Mouse (Mus musculus): ENCODE results near the gene Tmem97. TPM values are rescaled to one million over a fixed set of nuclear protein-coding genes. Genes with fewer than 3 reads are reported as not detected.

Gene Tmem97
- polyA plus RNA-seq, 1 experiment, result 491 TPM

DNA sequence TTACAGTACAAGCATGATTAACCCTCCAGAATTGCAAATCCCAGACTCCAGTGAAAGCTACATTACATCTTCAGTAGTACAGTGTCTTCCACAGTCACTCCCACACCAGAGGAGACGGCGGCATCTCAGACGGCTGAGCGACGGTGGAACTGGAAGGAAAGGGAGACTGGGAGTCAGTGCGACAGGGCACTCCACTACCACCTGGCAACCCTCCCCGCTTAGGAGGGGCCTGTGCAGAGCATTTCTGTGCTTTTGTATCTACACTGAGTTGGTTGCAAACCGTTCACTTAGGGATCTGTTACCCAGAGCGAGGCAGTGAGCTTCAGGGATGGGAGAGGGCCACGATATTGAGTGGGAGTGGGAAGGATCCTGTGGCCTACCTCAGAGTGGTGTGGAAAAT is 18.2 kb upstream of the Tmem97 start:
- no peaks in the 10 kb centered on the region for H3K4me1 ChIP-seq (ENCODE audit: control insufficient read depth, insufficient read depth, low read length)
- no peaks in the 10 kb centered on the region for H3K27me3 ChIP-seq (ENCODE audit: control insufficient read depth, insufficient read depth, low read length)
- no peak overlapping the region for H3K27ac ChIP-seq (ENCODE audit: control insufficient read depth, insufficient read depth, low read depth, low read length)
- TF ChIP-seq POLR2A (IDR thresholded peaks at IDR 0.05; ENCODE audit: control insufficient read depth, low read depth, low read length) (no peak), CTCF (IDR thresholded peaks at IDR 0.05; ENCODE audit: control insufficient read depth, insufficient read depth, insufficient replicate concordance, low read depth, low read length) (no peak)
- no peak overlapping the region for H3K4me3 ChIP-seq (ENCODE audit: control insufficient read depth, low read depth, low read length)
- H3K36me3 ChIP-seq (ENCODE audit: control insufficient read depth, insufficient read depth, low read length), result peaks cover 1% of the 10 kb centered on the region; the same call in 1 of the 2 replicates

DNA sequence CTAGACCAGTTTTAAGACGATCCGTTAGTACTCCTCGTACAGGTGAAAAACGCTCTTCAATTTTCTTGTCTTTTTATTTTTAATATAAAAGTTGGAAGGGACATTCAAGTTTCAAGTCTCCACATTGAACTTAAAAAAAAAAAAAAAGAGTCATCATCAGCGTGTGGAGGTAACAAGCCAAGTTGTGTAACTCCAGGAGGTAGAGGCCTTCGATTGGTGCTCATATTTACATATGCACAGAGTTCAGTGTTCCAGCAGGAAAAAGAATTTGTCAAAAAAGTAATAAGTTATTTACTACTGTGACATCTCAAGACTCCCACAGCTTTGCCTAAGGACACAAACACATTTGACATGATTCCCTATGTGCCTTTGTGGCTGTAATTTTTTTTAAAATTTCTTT is 17.0 kb upstream of the Tmem97 start:
- Histone ChIP-seq H3K36me3 (ENCODE audit: control insufficient read depth, insufficient read depth, low read length) (peaks cover 1% of the 10 kb centered on the region; the same call in 1 of the 2 replicates), H3K27me3 (ENCODE audit: control insufficient read depth, insufficient read depth, low read length) (no peaks in the 10 kb centered on the region), H3K4me1 (ENCODE audit: control insufficient read depth, insufficient read depth, low read length) (no peaks in the 10 kb centered on the region), H3K4me3 (ENCODE audit: control insufficient read depth, low read depth, low read length) (no peak overlapping the region), H3K27ac (ENCODE audit: control insufficient read depth, insufficient read depth, low read depth, low read length) (no peak overlapping the region)
- TF ChIP-seq CTCF (IDR thresholded peaks at IDR 0.05; ENCODE audit: control insufficient read depth, insufficient read depth, insufficient replicate concordance, low read depth, low read length), result no peak
- no peak for TF ChIP-seq POLR2A (IDR thresholded peaks at IDR 0.05; ENCODE audit: control insufficient read depth, low read depth, low read length)

DNA sequence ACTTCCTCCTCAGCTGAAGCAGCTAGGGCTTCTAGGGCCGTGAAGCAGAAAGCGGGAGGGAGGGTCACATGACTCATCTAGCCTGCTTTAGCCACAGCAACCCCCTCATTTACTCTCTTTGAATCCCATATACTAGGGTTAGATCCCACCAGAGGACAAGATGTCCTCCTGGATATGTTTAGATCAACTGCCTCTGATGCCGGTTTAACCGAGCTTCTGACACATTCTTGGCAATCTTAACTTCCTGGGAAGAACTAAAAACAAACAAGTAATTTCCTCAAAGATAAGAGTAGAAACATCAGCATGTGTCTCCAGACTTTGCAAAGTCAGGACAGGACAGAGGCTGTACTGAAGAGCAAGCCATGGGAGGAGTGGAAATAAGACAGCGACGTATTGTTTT is 16.2 kb upstream of the Tmem97 start:
- Histone ChIP-seq H3K27ac (ENCODE audit: control insufficient read depth, insufficient read depth, low read depth, low read length) (peak overlapping the region; percentile 55; the same call in 1 of the 2 replicates), H3K27me3 (ENCODE audit: control insufficient read depth, insufficient read depth, low read length) (no peaks in the 10 kb centered on the region), H3K36me3 (ENCODE audit: control insufficient read depth, insufficient read depth, low read length) (no peaks in the 10 kb centered on the region), H3K4me1 (ENCODE audit: control insufficient read depth, insufficient read depth, low read length) (no peaks in the 10 kb centered on the region), H3K4me3 (ENCODE audit: control insufficient read depth, low read depth, low read length) (no peak overlapping the region)
- TF ChIP-seq POLR2A (IDR thresholded peaks at IDR 0.05; ENCODE audit: control insufficient read depth, low read depth, low read length) (no peak), CTCF (IDR thresholded peaks at IDR 0.05; ENCODE audit: control insufficient read depth, insufficient read depth, insufficient replicate concordance, low read depth, low read length) (no peak)

DNA sequence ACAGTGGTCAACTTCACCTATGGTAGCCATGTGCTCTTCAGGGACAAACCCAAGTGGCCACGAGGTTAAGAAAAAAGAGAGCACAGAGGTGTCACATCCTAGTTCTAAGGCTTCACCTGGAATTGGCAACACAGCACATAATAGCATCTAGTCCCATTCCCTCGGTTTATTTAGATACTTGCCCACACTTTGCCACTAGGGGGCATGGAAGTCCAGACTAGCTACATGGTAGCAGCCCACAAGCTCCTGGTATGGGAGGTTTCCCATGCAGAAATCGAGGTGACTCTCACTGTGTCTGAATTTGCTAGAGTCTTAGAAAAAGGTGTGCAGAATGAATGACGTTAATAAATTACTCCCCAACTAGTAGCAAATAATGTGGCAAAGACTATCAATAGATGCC is 9.9 kb upstream of the Tmem97 start:
- H3K27me3 ChIP-seq (ENCODE audit: control insufficient read depth, insufficient read depth, low read length), result no peaks in the 10 kb centered on the region
- H3K4me3 ChIP-seq (ENCODE audit: control insufficient read depth, low read depth, low read length), result no peak overlapping the region
- H3K36me3 ChIP-seq (ENCODE audit: control insufficient read depth, insufficient read depth, low read length), result no peaks in the 10 kb centered on the region
- TF ChIP-seq CTCF (IDR thresholded peaks at IDR 0.05; ENCODE audit: control insufficient read depth, insufficient read depth, insufficient replicate concordance, low read depth, low read length), result peak; percentile 39; the same call in 1 of the 2 replicates
- TF ChIP-seq POLR2A (IDR thresholded peaks at IDR 0.05; ENCODE audit: control insufficient read depth, low read depth, low read length), result no peak
- H3K27ac ChIP-seq (ENCODE audit: control insufficient read depth, insufficient read depth, low read depth, low read length), result no peak overlapping the region
- no peaks in the 10 kb centered on the region for H3K4me1 ChIP-seq (ENCODE audit: control insufficient read depth, insufficient read depth, low read length)

DNA sequence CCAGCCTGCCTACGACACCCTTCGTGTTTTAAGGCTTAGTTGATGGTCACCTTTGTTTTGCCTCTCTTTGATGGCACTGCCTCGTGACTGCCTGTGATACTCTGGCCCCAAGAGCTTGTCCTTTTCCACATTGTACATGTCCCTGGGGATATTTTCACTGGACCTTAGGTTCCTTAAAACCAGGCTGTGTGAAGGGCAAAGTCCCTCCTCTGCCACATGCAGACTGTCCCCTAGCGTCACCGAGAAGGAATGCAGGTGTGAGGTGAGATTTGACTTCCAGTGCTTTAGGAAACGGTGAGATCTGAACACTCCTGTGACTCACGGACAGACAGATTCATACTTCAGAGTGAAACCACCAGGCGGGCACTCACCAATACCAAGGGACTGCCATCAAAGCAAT is 6.7 kb upstream of the Tmem97 start:
- Histone ChIP-seq H3K4me3 (ENCODE audit: control insufficient read depth, low read depth, low read length) (no peak overlapping the region), H3K4me1 (ENCODE audit: control insufficient read depth, insufficient read depth, low read length) (peaks cover 3% of the 10 kb centered on the region; the same call in 1 of the 2 replicates), H3K36me3 (ENCODE audit: control insufficient read depth, insufficient read depth, low read length) (no peaks in the 10 kb centered on the region), H3K27me3 (ENCODE audit: control insufficient read depth, insufficient read depth, low read length) (no peaks in the 10 kb centered on the region), H3K27ac (ENCODE audit: control insufficient read depth, insufficient read depth, low read depth, low read length) (no peak overlapping the region)
- TF ChIP-seq CTCF (IDR thresholded peaks at IDR 0.05; ENCODE audit: control insufficient read depth, insufficient read depth, insufficient replicate concordance, low read depth, low read length) (no peak), POLR2A (IDR thresholded peaks at IDR 0.05; ENCODE audit: control insufficient read depth, low read depth, low read length) (no peak)

DNA sequence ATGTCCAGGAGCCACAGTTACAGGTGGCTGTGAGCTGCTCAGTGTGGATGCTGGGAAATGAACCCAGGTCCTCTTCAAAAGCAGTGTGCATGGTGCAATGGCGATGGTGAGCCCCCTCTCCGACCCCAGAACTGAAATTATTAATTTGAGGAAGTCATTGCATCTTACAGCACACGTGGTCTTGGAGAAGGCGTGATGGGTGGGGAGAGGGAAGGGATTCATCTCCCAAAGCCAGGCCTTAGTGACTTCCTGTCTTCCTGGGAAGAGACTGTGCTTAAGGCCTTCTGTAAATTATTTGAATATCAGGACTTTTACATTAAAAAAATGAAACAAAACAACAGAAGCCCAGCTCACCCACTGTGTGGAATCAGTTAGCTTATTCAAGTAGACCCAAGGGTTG is 5.5 kb upstream of the Tmem97 start:
- Histone ChIP-seq H3K36me3 (ENCODE audit: control insufficient read depth, insufficient read depth, low read length) (no peaks in the 10 kb centered on the region), H3K4me1 (ENCODE audit: control insufficient read depth, insufficient read depth, low read length) (peaks cover 5% of the 10 kb centered on the region), H3K27ac (ENCODE audit: control insufficient read depth, insufficient read depth, low read depth, low read length) (peak overlapping the region; percentile 72), H3K4me3 (ENCODE audit: control insufficient read depth, low read depth, low read length) (no peak overlapping the region), H3K27me3 (ENCODE audit: control insufficient read depth, insufficient read depth, low read length) (no peaks in the 10 kb centered on the region)
- TF ChIP-seq CTCF (IDR thresholded peaks at IDR 0.05; ENCODE audit: control insufficient read depth, insufficient read depth, insufficient replicate concordance, low read depth, low read length), result no peak
- no peak for TF ChIP-seq POLR2A (IDR thresholded peaks at IDR 0.05; ENCODE audit: control insufficient read depth, low read depth, low read length)

DNA sequence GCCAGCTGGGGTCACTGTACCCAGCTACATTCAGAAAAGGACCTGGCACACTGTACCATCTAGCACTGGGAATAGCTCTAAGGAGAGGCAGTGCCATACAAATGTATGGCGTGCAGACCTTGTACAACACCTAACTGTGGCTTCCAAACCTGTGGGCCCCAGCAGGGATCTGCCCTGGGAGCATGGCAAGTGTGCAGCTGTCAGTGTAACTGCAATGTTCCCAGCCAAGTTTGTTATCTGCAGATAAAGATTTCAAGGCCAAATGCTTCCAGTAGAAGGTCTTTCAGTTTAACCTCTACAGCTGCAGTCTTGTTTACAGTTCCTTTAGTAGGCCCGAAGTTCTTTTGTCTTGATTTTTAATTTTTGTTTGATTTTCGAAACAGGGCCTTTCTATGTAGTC is 5.0 kb upstream of the Tmem97 start:
- Histone ChIP-seq H3K36me3 (ENCODE audit: control insufficient read depth, insufficient read depth, low read length) (no peaks in the 10 kb centered on the region), H3K4me1 (ENCODE audit: control insufficient read depth, insufficient read depth, low read length) (peaks cover 5% of the 10 kb centered on the region), H3K27ac (ENCODE audit: control insufficient read depth, insufficient read depth, low read depth, low read length) (peak overlapping the region; percentile 72; the same call in 1 of the 2 replicates), H3K27me3 (ENCODE audit: control insufficient read depth, insufficient read depth, low read length) (no peaks in the 10 kb centered on the region), H3K4me3 (ENCODE audit: control insufficient read depth, low read depth, low read length) (no peak overlapping the region)
- TF ChIP-seq CTCF (IDR thresholded peaks at IDR 0.05; ENCODE audit: control insufficient read depth, insufficient read depth, insufficient replicate concordance, low read depth, low read length), result no peak
- no peak for TF ChIP-seq POLR2A (IDR thresholded peaks at IDR 0.05; ENCODE audit: control insufficient read depth, low read depth, low read length)

DNA sequence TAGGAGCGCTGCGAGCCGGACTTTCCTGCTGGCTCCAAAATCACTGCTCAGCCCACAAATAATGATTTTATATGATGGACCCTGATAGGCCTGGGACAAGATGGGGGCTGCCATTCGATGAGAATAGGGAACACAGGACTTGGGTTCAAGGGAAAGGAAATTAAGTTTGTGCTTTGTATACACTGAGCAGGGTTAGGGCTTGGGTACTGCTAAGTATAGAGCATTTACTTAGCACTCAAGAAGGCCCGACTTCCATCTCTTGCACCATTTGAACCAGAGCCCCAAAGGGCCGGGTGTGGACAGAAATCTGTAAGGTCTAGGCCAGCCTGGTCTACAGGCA is 452 bp upstream of the Tmem97 start:
- no peaks in the 10 kb centered on the region for H3K36me3 ChIP-seq (ENCODE audit: control insufficient read depth, insufficient read depth, low read length)
- peak overlapping the region; percentile 96 for H3K27ac ChIP-seq (ENCODE audit: control insufficient read depth, insufficient read depth, low read depth, low read length)
- TF ChIP-seq CTCF (IDR thresholded peaks at IDR 0.05; ENCODE audit: control insufficient read depth, insufficient read depth, insufficient replicate concordance, low read depth, low read length), result no peak
- TF ChIP-seq POLR2A (IDR thresholded peaks at IDR 0.05; ENCODE audit: control insufficient read depth, low read depth, low read length), result no peak
- no peaks in the 10 kb centered on the region for H3K27me3 ChIP-seq (ENCODE audit: control insufficient read depth, insufficient read depth, low read length)
- H3K4me1 ChIP-seq (ENCODE audit: control insufficient read depth, insufficient read depth, low read length), result peaks cover 6% of the 10 kb centered on the region
- peak overlapping the region; percentile 96 for H3K4me3 ChIP-seq (ENCODE audit: control insufficient read depth, low read depth, low read length)

Measured in testis, adult 2 months (tissue).